Mouse (Mus musculus): Measurements from ENCODE around the gene Ifna6. TPM values are rescaled to one million over a fixed set of nuclear protein-coding genes. Genes with fewer than 3 reads are reported as not detected.

Gene Ifna6
- not detected for polyA plus RNA-seq (2014; fragmentation: Illumina TruSeq; extraction: RNeasy Lipid Tissue Mini Kit (QIAGEN cat#74804); ENCODE audit: low read depth, low replicate concordance)

DNA sequence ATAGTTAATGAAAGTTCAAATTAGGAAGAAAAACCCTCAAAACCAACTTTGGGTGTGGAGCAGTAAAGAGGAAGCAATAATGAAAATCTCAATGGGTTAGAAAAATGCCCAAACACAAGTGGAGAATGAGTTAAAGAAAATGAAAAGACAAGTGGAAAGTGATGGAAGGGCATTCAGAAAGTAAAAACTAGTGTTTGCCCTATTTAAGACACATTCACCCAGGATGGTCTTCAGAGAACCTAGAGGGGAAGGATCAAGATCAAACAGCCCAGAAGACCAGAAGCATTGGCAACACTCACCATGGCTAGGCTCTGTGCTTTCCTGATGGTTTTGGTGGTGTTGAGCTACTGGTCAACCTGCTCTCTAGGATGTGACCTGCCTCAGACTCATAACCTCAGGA, at the start of gene Ifna6:
Gene Ifna6, plus strand, starts transcription at position 301 of the 400 bp plus-strand sequence.

GRCm38 (mm10) chr4:88779550-88779949, 47.7 kb upstream of the Ifna6 start, which contains the start of gene Gm13272:
TSS of gene Gm13272 (plus strand) at chr4:88779850.

DNA sequence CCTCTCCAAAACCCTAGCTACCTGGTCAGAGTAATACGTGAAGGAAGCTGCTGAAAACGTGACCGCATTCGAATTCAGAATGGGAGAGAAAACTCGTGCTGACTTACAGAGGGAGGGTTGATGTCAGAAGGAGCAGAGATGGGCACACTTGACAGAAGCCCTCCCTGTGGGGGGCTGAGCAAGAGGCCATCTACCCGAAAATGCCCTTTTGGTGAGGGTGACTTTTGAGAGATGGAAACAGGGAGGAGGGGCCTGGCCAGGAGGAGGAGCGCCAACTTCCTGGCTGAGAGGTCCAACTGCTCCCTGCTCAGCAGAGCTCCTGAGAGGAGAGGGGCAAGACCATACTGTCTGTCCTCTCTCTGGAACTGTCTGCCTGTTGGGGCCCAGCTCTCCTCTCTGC, 45.4 kb upstream of the Ifna6 start, which contains the start of gene Ifnz:
Gene Ifnz, plus strand, starts transcription at position 301 of the 400 bp plus-strand sequence.

GRCm38 (mm10) chr4:88785409-88785808, 41.8 kb upstream of the Ifna6 start, which contains the start of gene Gm13276:
TSS of gene Gm13276 (plus strand) at chr4:88785709.

GRCm38 (mm10) chr4:88788402-88788801, 38.8 kb upstream of the Ifna6 start, which contains the start of gene Gm13277:
TSS of gene Gm13277 (plus strand) at chr4:88788632.

GRCm38 (mm10) chr4:88791250-88791649, 36.0 kb upstream of the Ifna6 start, which contains the start of gene Gm13278:
TSS of gene Gm13278 (plus strand) at chr4:88791550.

DNA sequence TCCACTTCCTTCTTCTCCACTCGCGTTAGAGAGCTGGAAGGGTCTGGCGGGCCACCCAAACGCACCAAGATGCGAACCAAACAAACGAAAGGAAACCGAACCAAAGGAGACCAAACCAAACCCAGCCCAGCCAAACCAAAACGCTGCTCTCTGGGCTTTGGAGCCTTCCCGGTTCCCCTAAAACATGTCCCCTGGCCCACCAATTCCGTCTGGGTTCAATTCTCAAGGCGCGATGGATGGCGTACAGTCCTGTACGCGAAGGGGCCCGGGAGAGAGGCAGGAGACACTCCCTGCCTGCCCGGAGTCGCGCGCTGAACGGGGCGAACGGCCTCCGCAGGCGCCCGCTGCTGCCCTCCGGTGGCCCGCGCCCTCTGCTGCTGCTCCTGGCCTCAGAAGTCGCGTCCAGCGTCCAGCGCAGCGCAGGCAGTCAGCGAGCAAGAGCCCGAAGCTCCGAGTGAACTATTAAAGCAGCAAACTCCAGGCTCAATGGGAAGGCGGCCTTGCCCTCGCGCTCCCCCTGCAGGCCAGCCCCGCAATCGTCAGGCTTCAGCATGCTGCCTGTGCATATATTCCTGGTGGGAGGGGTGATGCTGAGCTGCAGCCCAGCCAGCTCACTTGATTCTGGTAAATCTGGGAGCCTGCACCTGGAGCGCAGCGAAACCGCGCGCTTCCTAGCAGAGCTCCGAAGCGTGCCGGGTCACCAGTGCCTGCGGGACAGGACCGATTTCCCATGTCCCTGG, 33.1 kb upstream of the Ifna6 start, which contains the start of gene Gm13275:
Gene Gm13275, plus strand, starts transcription at position 552 of the 740 bp plus-strand sequence.

DNA sequence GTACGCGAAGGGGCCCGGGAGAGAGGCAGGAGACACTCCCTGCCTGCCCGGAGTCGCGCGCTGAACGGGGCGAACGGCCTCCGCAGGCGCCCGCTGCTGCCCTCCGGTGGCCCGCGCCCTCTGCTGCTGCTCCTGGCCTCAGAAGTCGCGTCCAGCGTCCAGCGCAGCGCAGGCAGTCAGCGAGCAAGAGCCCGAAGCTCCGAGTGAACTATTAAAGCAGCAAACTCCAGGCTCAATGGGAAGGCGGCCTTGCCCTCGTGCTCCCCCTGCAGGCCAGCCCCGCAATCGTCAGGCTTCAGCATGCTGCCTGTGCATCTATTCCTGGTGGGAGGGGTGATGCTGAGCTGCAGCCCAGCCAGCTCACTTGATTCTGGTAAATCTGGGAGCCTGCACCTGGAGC, 30.1 kb upstream of the Ifna6 start, which contains the start of gene Gm13279:
Gene Gm13279, plus strand, starts transcription at position 301 of the 400 bp plus-strand sequence.

DNA sequence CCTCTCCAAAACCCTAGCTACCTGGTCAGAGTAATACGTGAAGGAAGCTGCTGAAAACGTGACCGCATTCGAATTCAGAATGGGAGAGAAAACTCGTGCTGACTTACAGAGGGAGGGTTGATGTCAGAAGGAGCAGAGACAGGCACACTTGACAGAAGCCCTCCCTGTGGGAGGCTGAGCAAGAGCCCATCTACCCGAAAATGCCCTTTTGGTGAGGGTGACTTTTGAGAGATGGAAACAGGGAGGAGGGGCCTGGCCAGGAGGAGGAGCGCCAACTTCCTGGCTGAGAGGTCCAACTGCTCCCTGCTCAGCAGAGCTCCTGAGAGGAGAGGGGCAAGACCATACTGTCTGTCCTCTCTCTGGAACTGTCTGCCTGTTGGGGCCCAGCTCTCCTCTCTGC, 27.9 kb upstream of the Ifna6 start, which contains the start of gene Gm13285:
Gene Gm13285, plus strand, starts transcription at position 301 of the 400 bp plus-strand sequence.

DNA sequence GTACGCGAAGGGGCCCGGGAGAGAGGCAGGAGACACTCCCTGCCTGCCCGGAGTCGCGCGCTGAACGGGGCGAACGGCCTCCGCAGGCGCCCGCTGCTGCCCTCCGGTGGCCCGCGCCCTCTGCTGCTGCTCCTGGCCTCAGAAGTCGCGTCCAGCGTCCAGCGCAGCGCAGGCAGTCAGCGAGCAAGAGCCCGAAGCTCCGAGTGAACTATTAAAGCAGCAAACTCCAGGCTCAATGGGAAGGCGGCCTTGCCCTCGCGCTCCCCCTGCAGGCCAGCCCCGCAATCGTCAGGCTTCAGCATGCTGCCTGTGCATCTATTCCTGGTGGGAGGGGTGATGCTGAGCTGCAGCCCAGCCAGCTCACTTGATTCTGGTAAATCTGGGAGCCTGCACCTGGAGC, 24.3 kb upstream of the Ifna6 start, which contains the start of gene Gm13287:
Gene Gm13287, plus strand, starts transcription at position 301 of the 400 bp plus-strand sequence.

DNA sequence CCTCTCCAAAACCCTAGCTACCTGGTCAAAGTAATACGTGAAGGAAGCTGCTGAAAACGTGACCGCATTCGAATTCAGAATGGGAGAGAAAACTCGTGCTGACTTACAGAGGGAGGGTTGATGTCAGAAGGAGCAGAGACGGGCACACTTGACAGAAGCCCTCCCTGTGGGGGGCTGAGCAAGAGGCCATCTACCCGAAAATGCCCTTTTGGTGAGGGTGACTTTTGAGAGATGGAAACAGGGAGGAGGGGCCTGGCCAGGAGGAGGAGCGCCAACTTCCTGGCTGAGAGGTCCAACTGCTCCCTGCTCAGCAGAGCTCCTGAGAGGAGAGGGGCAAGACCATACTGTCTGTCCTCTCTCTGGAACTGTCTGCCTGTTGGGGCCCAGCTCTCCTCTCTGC, 22.0 kb upstream of the Ifna6 start, which contains the start of gene Gm13288:
Gene Gm13288, plus strand, starts transcription at position 301 of the 400 bp plus-strand sequence.

DNA sequence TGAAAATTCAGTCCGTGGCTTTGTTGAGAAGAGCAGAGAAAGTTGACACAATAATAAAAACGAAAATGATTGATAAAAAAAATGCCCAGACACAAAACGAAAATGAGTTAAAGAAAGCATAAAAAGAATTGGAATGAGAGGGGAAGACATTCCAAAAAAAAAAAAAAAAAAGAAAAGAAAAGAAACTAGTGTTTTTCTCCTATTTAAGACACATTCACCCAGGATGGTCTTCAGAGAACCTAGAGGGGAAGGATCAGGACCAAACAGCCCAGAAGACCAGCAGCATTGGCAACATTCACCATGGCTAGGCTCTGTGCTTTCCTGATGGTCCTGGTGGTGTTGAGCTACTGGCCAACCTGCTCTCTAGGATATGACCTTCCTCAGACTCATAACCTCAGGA, 11.3 kb upstream of the Ifna6 start, which contains the start of gene Ifna7:
Gene Ifna7, plus strand, starts transcription at position 301 of the 400 bp plus-strand sequence.

GRCm38 (mm10) chr4:88819659-88820058, 7.6 kb upstream of the Ifna6 start, which contains the start of gene Ifna11:
TSS of gene Ifna11 (plus strand) at chr4:88819959.

GRCm38 (mm10) chr4:88835225-88835624, 8.0 kb downstream of the Ifna6 start, which contains the start of gene Ifna5:
TSS of gene Ifna5 (plus strand) at chr4:88835525.

DNA sequence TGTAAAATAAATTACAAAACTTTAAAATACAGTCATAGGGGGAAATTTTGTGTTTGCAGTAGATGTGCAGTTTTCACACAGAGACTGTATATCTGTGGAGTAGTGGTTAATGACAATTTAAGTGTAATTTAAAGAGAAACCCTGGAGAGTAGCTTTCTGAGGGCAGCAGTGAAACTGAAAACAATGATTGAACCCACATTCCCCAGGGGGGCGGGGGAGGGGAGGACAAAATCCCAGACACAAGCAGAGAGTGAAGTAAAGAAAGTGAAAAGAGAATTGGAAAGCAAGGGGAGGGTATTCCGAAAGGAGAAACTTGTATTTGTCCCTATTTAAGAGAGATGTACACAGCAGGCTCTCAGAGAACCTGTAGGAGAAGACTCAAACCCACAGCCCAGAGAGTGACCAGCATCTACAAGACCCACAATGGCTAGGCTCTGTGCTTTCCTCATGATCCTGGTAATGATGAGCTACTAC, 14.3 kb downstream of the Ifna6 start, which contains the start of gene Ifna4:
Gene Ifna4, plus strand, starts transcription at position 424 of the 474 bp plus-strand sequence.

DNA sequence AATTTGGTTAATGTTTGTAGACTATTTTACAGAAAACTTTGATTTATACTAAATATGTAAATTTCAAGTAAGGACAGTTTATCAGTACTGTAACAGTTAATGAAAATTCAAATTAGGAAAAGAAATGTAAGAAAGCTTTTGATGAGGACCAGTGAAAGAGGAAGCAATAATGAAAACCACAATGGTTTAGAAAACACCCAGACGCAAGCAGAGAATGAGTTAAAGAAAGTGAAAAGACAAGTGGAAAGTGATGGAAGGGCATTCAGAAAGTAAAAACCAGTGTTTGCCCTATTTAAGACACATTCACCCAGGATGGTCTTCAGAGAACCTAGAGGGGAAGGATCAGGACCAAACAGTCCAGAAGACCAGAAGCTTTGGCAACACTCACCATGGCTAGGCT, 22.5 kb downstream of the Ifna6 start, which contains the start of gene Ifna1:
Gene Ifna1, plus strand, starts transcription at position 390 of the 400 bp plus-strand sequence.

Other genes starting within 250 kb of the Ifna6 start
- gene Ifna9, start 235.0 kb upstream of the Ifna6 start, polyA plus RNA-seq (2014; fragmentation: Illumina TruSeq; extraction: RNeasy Lipid Tissue Mini Kit (QIAGEN cat#74804); ENCODE audit: low read depth, low replicate concordance), result not detected
- gene Ifna12, start 224.0 kb upstream of the Ifna6 start, polyA plus RNA-seq (2014; fragmentation: Illumina TruSeq; extraction: RNeasy Lipid Tissue Mini Kit (QIAGEN cat#74804); ENCODE audit: low read depth, low replicate concordance), result not detected
- not detected for gene C87499, start 193.0 kb upstream of the Ifna6 start, polyA plus RNA-seq (2014; fragmentation: Illumina TruSeq; extraction: RNeasy Lipid Tissue Mini Kit (QIAGEN cat#74804); ENCODE audit: low read depth, low replicate concordance)
- not detected for gene Ifna13, start 183.0 kb upstream of the Ifna6 start, polyA plus RNA-seq (2014; fragmentation: Illumina TruSeq; extraction: RNeasy Lipid Tissue Mini Kit (QIAGEN cat#74804); ENCODE audit: low read depth, low replicate concordance)
- gene Ifna16, start 150.5 kb upstream of the Ifna6 start, polyA plus RNA-seq (2014; fragmentation: Illumina TruSeq; extraction: RNeasy Lipid Tissue Mini Kit (QIAGEN cat#74804); ENCODE audit: low read depth, low replicate concordance), result not detected
- not detected for gene Ifna2, start 143.5 kb upstream of the Ifna6 start, polyA plus RNA-seq (2014; fragmentation: Illumina TruSeq; extraction: RNeasy Lipid Tissue Mini Kit (QIAGEN cat#74804); ENCODE audit: low read depth, low replicate concordance)
- not detected for gene Ifnab, start 136.1 kb upstream of the Ifna6 start, polyA plus RNA-seq (2014; fragmentation: Illumina TruSeq; extraction: RNeasy Lipid Tissue Mini Kit (QIAGEN cat#74804); ENCODE audit: low read depth, low replicate concordance)
- not detected for gene Gm26566, start 105.6 kb upstream of the Ifna6 start, polyA plus RNA-seq (2014; fragmentation: Illumina TruSeq; extraction: RNeasy Lipid Tissue Mini Kit (QIAGEN cat#74804); ENCODE audit: low read depth, low replicate concordance)
- 41.4 TPM for gene Klhl9, start 105.0 kb upstream of the Ifna6 start, polyA plus RNA-seq (2014; fragmentation: Illumina TruSeq; extraction: RNeasy Lipid Tissue Mini Kit (QIAGEN cat#74804); ENCODE audit: low read depth, low replicate concordance)
- not detected for gene Gm13271, start 72.5 kb upstream of the Ifna6 start, polyA plus RNA-seq (2014; fragmentation: Illumina TruSeq; extraction: RNeasy Lipid Tissue Mini Kit (QIAGEN cat#74804); ENCODE audit: low read depth, low replicate concordance)
- not detected for gene Gm13283, start 67.3 kb upstream of the Ifna6 start, polyA plus RNA-seq (2014; fragmentation: Illumina TruSeq; extraction: RNeasy Lipid Tissue Mini Kit (QIAGEN cat#74804); ENCODE audit: low read depth, low replicate concordance)
- gene Gm13290, start 53.6 kb upstream of the Ifna6 start, polyA plus RNA-seq (2014; fragmentation: Illumina TruSeq; extraction: RNeasy Lipid Tissue Mini Kit (QIAGEN cat#74804); ENCODE audit: low read depth, low replicate concordance), result not detected
- gene Gm13289, start 50.5 kb upstream of the Ifna6 start, polyA plus RNA-seq (2014; fragmentation: Illumina TruSeq; extraction: RNeasy Lipid Tissue Mini Kit (QIAGEN cat#74804); ENCODE audit: low read depth, low replicate concordance), result not detected
- gene Gm13272, start 47.6 kb upstream of the Ifna6 start, polyA plus RNA-seq (2014; fragmentation: Illumina TruSeq; extraction: RNeasy Lipid Tissue Mini Kit (QIAGEN cat#74804); ENCODE audit: low read depth, low replicate concordance), result not detected
- gene Ifnz, start 45.3 kb upstream of the Ifna6 start, polyA plus RNA-seq (2014; fragmentation: Illumina TruSeq; extraction: RNeasy Lipid Tissue Mini Kit (QIAGEN cat#74804); ENCODE audit: low read depth, low replicate concordance), result not detected
- not detected for gene Gm13276, start 41.7 kb upstream of the Ifna6 start, polyA plus RNA-seq (2014; fragmentation: Illumina TruSeq; extraction: RNeasy Lipid Tissue Mini Kit (QIAGEN cat#74804); ENCODE audit: low read depth, low replicate concordance)
- not detected for gene Gm13277, start 38.8 kb upstream of the Ifna6 start, polyA plus RNA-seq (2014; fragmentation: Illumina TruSeq; extraction: RNeasy Lipid Tissue Mini Kit (QIAGEN cat#74804); ENCODE audit: low read depth, low replicate concordance)
- gene Gm13278, start 35.9 kb upstream of the Ifna6 start, polyA plus RNA-seq (2014; fragmentation: Illumina TruSeq; extraction: RNeasy Lipid Tissue Mini Kit (QIAGEN cat#74804); ENCODE audit: low read depth, low replicate concordance), result not detected
- not detected for gene Gm13275, start 32.9 kb upstream of the Ifna6 start, polyA plus RNA-seq (2014; fragmentation: Illumina TruSeq; extraction: RNeasy Lipid Tissue Mini Kit (QIAGEN cat#74804); ENCODE audit: low read depth, low replicate concordance)
- not detected for gene Gm13279, start 30.0 kb upstream of the Ifna6 start, polyA plus RNA-seq (2014; fragmentation: Illumina TruSeq; extraction: RNeasy Lipid Tissue Mini Kit (QIAGEN cat#74804); ENCODE audit: low read depth, low replicate concordance)
- gene Gm13285, start 27.8 kb upstream of the Ifna6 start, polyA plus RNA-seq (2014; fragmentation: Illumina TruSeq; extraction: RNeasy Lipid Tissue Mini Kit (QIAGEN cat#74804); ENCODE audit: low read depth, low replicate concordance), result not detected
- not detected for gene Gm13287, start 24.2 kb upstream of the Ifna6 start, polyA plus RNA-seq (2014; fragmentation: Illumina TruSeq; extraction: RNeasy Lipid Tissue Mini Kit (QIAGEN cat#74804); ENCODE audit: low read depth, low replicate concordance)
- not detected for gene Gm13288, start 21.9 kb upstream of the Ifna6 start, polyA plus RNA-seq (2014; fragmentation: Illumina TruSeq; extraction: RNeasy Lipid Tissue Mini Kit (QIAGEN cat#74804); ENCODE audit: low read depth, low replicate concordance)
- gene Ifna7, start 11.2 kb upstream of the Ifna6 start, polyA plus RNA-seq (2014; fragmentation: Illumina TruSeq; extraction: RNeasy Lipid Tissue Mini Kit (QIAGEN cat#74804); ENCODE audit: low read depth, low replicate concordance), result not detected
- gene Ifna11, start 7.5 kb upstream of the Ifna6 start, polyA plus RNA-seq (2014; fragmentation: Illumina TruSeq; extraction: RNeasy Lipid Tissue Mini Kit (QIAGEN cat#74804); ENCODE audit: low read depth, low replicate concordance), result not detected
- not detected for gene Ifna5, start 8.1 kb downstream of the Ifna6 start, polyA plus RNA-seq (2014; fragmentation: Illumina TruSeq; extraction: RNeasy Lipid Tissue Mini Kit (QIAGEN cat#74804); ENCODE audit: low read depth, low replicate concordance)
- not detected for gene Ifna4, start 14.4 kb downstream of the Ifna6 start, polyA plus RNA-seq (2014; fragmentation: Illumina TruSeq; extraction: RNeasy Lipid Tissue Mini Kit (QIAGEN cat#74804); ENCODE audit: low read depth, low replicate concordance)
- not detected for gene Ifna1, start 22.7 kb downstream of the Ifna6 start, polyA plus RNA-seq (2014; fragmentation: Illumina TruSeq; extraction: RNeasy Lipid Tissue Mini Kit (QIAGEN cat#74804); ENCODE audit: low read depth, low replicate concordance)
- not detected for gene Ifne, start 52.8 kb downstream of the Ifna6 start, polyA plus RNA-seq (2014; fragmentation: Illumina TruSeq; extraction: RNeasy Lipid Tissue Mini Kit (QIAGEN cat#74804); ENCODE audit: low read depth, low replicate concordance)

All from testis, adult 10 weeks (tissue).